Mouse (Mus musculus) lung, embryonic 15.5 days (tissue): ENCODE data around the gene Vps26c. TPM values are rescaled to one million over a fixed set of nuclear protein-coding genes. Genes with fewer than 3 reads are reported as not detected.

Experiments used
- ATAC-seq: fragments of 200-750 bp; cut with Nextera tagmentation; 2 replicates; pipeline ENCODE4 v1.8.0; 2017; ENCODE audit warnings: moderate number of reproducible peaks, borderline replicate concordance; ENCODE audit not compliant: low FRiP score, low TSS enrichment; ENCODE audit errors: extremely low read depth
- H3K27ac ChIP-seq: fragments of 300-500 bp; sonication (generic); 2 replicates; pipeline ENCODE4 v1.5.1; 2015; ENCODE audit warnings: moderate library complexity, mild to moderate bottlenecking, inconsistent platforms
- H3K27me3 ChIP-seq: fragments of 300-500 bp; sonication (generic); 2 replicates; pipeline ENCODE4 v1.6.1; 2015; ENCODE audit warnings: inconsistent platforms
- H3K36me3 ChIP-seq: fragments of 300-500 bp; sonication (generic); 2 replicates; pipeline ENCODE4 v1.6.1; 2015; ENCODE audit warnings: inconsistent platforms
- H3K4me1 ChIP-seq: fragments of 300-500 bp; sonication (generic); 2 replicates; pipeline ENCODE4 v1.6.1; 2015; ENCODE audit warnings: inconsistent platforms
- H3K4me2 ChIP-seq: fragments of 300-500 bp; sonication (generic); 2 replicates; pipeline ENCODE4 v1.6.1; 2015; ENCODE audit warnings: inconsistent platforms, mild to moderate bottlenecking, moderate library complexity
- H3K4me3 ChIP-seq: fragments of 300-500 bp; sonication (generic); 2 replicates; pipeline ENCODE4 v1.5.1; 2015; ENCODE audit warnings: mild to moderate bottlenecking, inconsistent platforms
- H3K9ac ChIP-seq: fragments of 300-500 bp; sonication (generic); 2 replicates; pipeline ENCODE4 v1.6.1; 2015; ENCODE audit warnings: inconsistent platforms
- H3K9me3 ChIP-seq: fragments of 300-500 bp; sonication (generic); 2 replicates; pipeline ENCODE4 v1.6.1; 2016; ENCODE audit warnings: inconsistent platforms
- WGBS: fragments of 180-500 bp; shearing (Covaris S2); methylation state at CpG from one replicate; pipeline ENCODE4 v1.1.7; 2015; 5-methylcytosine and 5-hydroxymethylcytosine counted together
- polyA plus RNA-seq: library from polyadenylated mRNA; unstranded; fragments of >200 nt; fragmentation: Nextera tagmentation; extraction: Ambion mirVana; gene quantifications from 2 replicates; pipeline ENCODE4 v1.2.1, GENCODE M21; 2015

Vps26c gene
- polyA plus RNA-seq, 1 experiment from 2014 or later, result 65.2 TPM

GRCm38 (mm10) chr16:94542898-94543297 is 16.3 kb upstream of the Vps26c start:
- H3K27me3 ChIP-seq, result no peaks in the 10 kb centered on the region
- no peaks in the 10 kb centered on the region for H3K36me3 ChIP-seq
- H3K4me2 ChIP-seq, result no peak overlapping the region
- H3K27ac ChIP-seq, result no peak overlapping the region
- H3K9me3 ChIP-seq, result no peaks in the 10 kb centered on the region
- no peaks in the 10 kb centered on the region for H3K4me1 ChIP-seq
- ATAC-seq, result no peak
- no peak overlapping the region for H3K4me3 ChIP-seq
- WGBS, result 93% methylated on average over 8 of the region's 8 CpGs
- no peak overlapping the region for H3K9ac ChIP-seq

GRCm38 (mm10) chr16:94540140-94540539 is 13.5 kb upstream of the Vps26c start:
- H3K27me3 ChIP-seq, result no peaks in the 10 kb centered on the region
- H3K9ac ChIP-seq, result no peak overlapping the region
- H3K27ac ChIP-seq, result no peak overlapping the region
- no peaks in the 10 kb centered on the region for H3K9me3 ChIP-seq
- no peak for ATAC-seq
- H3K4me1 ChIP-seq, result peaks cover 9% of the 10 kb centered on the region; the same call in 1 of the 2 replicates
- H3K4me3 ChIP-seq, result no peak overlapping the region
- no peaks in the 10 kb centered on the region for H3K36me3 ChIP-seq
- WGBS, result 95% methylated on average over 9 of the region's 9 CpGs
- H3K4me2 ChIP-seq, result no peak overlapping the region

- no peaks in the 10 kb centered on the region for H3K27me3 ChIP-seq
- H3K27ac ChIP-seq, result no peak overlapping the region
- H3K4me3 ChIP-seq, result no peak overlapping the region
- 43% methylated on average over 9 of the region's 9 CpGs for WGBS
- H3K9ac ChIP-seq, result no peak overlapping the region
- no peaks in the 10 kb centered on the region for H3K9me3 ChIP-seq
- no peak overlapping the region for H3K4me2 ChIP-seq
- ATAC-seq, result no peak; the same call in 1 of the 2 replicates
- H3K4me1 ChIP-seq, result peaks cover 9% of the 10 kb centered on the region; the same call in 1 of the 2 replicates
- no peaks in the 10 kb centered on the region for H3K36me3 ChIP-seq
These were observed 10.5 kb upstream of the Vps26c start for GRCm38 (mm10) chr16:94537159-94537527.

- WGBS, result 69% methylated on average over 7 of the region's 7 CpGs
- Histone ChIP-seq H3K4me2 (no peak overlapping the region; the same call in 1 of the 2 replicates), H3K27me3 (no peaks in the 10 kb centered on the region), H3K27ac (no peak overlapping the region), H3K36me3 (no peaks in the 10 kb centered on the region), H3K9me3 (no peaks in the 10 kb centered on the region), H3K4me1 (peaks cover 9% of the 10 kb centered on the region; the same call in 1 of the 2 replicates), H3K9ac (no peak overlapping the region), H3K4me3 (no peak overlapping the region)
- ATAC-seq, result no peak
These were observed 10.0 kb upstream of the Vps26c start for GRCm38 (mm10) chr16:94536417-94537158.

- Histone ChIP-seq H3K27ac (no peak overlapping the region), H3K4me1 (peaks cover 9% of the 10 kb centered on the region; the same call in 1 of the 2 replicates), H3K4me3 (no peak overlapping the region), H3K9ac (no peak overlapping the region), H3K9me3 (no peaks in the 10 kb centered on the region), H3K27me3 (no peaks in the 10 kb centered on the region), H3K36me3 (no peaks in the 10 kb centered on the region), H3K4me2 (no peak overlapping the region)
- no peak for ATAC-seq
- 85% methylated on average over 5 of the region's 5 CpGs for WGBS
These were observed 9.1 kb upstream of the Vps26c start for GRCm38 (mm10) chr16:94535716-94536115.

- peaks cover 9% of the 10 kb centered on the region; the same call in 1 of the 2 replicates for H3K4me1 ChIP-seq
- H3K27ac ChIP-seq, result no peak overlapping the region
- no peak for ATAC-seq
- no peak overlapping the region for H3K4me3 ChIP-seq
- H3K36me3 ChIP-seq, result no peaks in the 10 kb centered on the region
- no peaks in the 10 kb centered on the region for H3K9me3 ChIP-seq
- 56% methylated on average over 6 of the region's 6 CpGs for WGBS
- no peak overlapping the region for H3K9ac ChIP-seq
- H3K4me2 ChIP-seq, result no peak overlapping the region
- H3K27me3 ChIP-seq, result no peaks in the 10 kb centered on the region
These were observed 7.0 kb upstream of the Vps26c start for GRCm38 (mm10) chr16:94533679-94534078.

DNA sequence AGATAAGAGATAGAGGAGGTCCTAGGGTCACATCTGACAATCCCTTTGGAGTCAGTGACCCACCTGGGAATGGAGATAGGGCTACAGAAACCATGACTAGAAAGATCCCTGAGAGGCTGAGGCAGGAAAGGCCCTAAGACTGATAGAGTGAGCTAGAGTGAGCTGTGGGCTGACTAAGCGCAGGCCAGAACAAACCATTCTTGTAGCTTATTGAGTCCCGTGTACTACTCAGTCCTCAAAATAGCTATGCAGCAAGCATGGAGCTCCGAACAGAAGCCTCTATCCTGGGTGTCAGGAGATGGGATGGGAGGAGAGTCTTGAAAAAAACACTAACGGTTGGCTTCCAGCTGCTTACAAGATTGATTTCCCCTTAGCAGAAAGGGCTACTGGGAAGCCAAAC is 4.6 kb upstream of the Vps26c start:
- Histone ChIP-seq H3K4me3 (no peak overlapping the region), H3K9me3 (no peaks in the 10 kb centered on the region), H3K4me2 (no peak overlapping the region), H3K9ac (no peak overlapping the region), H3K27ac (no peak overlapping the region), H3K4me1 (peaks cover 9% of the 10 kb centered on the region), H3K27me3 (no peaks in the 10 kb centered on the region), H3K36me3 (no peaks in the 10 kb centered on the region)
- 71% methylated on average over 4 of the region's 4 CpGs for WGBS
- ATAC-seq, result no peak

- no peaks in the 10 kb centered on the region for H3K36me3 ChIP-seq
- H3K9me3 ChIP-seq, result no peaks in the 10 kb centered on the region
- peak overlapping the region; percentile 72 for H3K4me2 ChIP-seq
- H3K27me3 ChIP-seq, result no peaks in the 10 kb centered on the region
- peak overlapping the region; percentile 94 for H3K4me3 ChIP-seq
- H3K4me1 ChIP-seq, result peaks cover 29% of the 10 kb centered on the region
- 37% methylated on average over 3 of the region's 3 CpGs for WGBS
- ATAC-seq, result no peak
- H3K9ac ChIP-seq, result peak overlapping the region; percentile 78
- peak overlapping the region; percentile 94 for H3K27ac ChIP-seq
These were observed 916 bp upstream of the Vps26c start for GRCm38 (mm10) chr16:94527546-94527945.

- no peaks in the 10 kb centered on the region for H3K9me3 ChIP-seq
- ATAC-seq, result no peak
- no peaks in the 10 kb centered on the region for H3K36me3 ChIP-seq
These were observed 513 bp upstream of the Vps26c start for GRCm38 (mm10) chr16:94527152-94527534.

GRCm38 (mm10) chr16:94525955-94526343 is 681 bp downstream of the Vps26c start:
- Histone ChIP-seq H3K9ac (peak overlapping the region; percentile 78), H3K4me3 (peak overlapping the region; percentile 94), H3K27me3 (no peaks in the 10 kb centered on the region), H3K9me3 (no peaks in the 10 kb centered on the region), H3K36me3 (no peaks in the 10 kb centered on the region), H3K27ac (peak overlapping the region; percentile 94), H3K4me2 (peak overlapping the region; percentile 72), H3K4me1 (peaks cover 29% of the 10 kb centered on the region)
- peak; percentile 77 for ATAC-seq
- 0% methylated on average over 24 of the region's 24 CpGs for WGBS

More at GRCm38 (mm10) chr16:94527152-94527534, 513 bp upstream of the Vps26c start:
- H3K4me1 ChIP-seq, result peaks cover 29% of the 10 kb centered on the region
- 2% methylated on average over 13 of the region's 13 CpGs for WGBS
- peak overlapping the region; percentile 94 for H3K27ac ChIP-seq
- H3K4me3 ChIP-seq, result peak overlapping the region; percentile 94
- peak overlapping the region; percentile 78 for H3K9ac ChIP-seq
- H3K4me2 ChIP-seq, result peak overlapping the region; percentile 72
- H3K27me3 ChIP-seq, result no peaks in the 10 kb centered on the region

DNA sequence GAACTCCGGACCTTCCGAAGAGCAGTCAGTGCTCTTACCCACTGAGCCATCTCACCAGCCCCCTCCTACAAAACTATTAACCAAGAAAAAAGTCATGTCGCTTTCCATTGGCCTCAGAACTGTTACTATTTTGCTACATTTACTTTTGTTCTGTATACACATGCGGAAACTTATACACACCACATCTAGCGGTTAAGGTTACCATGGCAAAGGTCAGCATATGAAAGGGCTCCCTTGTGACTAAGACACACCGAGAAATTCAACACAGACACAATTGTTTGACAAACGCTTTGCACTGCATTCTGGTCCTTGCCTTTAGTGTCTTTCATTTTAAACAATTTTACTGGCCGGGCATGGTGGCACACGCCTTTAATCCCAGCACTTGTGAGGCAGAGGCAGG is 1.9 kb downstream of the Vps26c start:
- no peak overlapping the region for H3K9ac ChIP-seq
- peak overlapping the region; percentile 72 for H3K4me2 ChIP-seq
- peak overlapping the region; percentile 94 for H3K4me3 ChIP-seq

DNA sequence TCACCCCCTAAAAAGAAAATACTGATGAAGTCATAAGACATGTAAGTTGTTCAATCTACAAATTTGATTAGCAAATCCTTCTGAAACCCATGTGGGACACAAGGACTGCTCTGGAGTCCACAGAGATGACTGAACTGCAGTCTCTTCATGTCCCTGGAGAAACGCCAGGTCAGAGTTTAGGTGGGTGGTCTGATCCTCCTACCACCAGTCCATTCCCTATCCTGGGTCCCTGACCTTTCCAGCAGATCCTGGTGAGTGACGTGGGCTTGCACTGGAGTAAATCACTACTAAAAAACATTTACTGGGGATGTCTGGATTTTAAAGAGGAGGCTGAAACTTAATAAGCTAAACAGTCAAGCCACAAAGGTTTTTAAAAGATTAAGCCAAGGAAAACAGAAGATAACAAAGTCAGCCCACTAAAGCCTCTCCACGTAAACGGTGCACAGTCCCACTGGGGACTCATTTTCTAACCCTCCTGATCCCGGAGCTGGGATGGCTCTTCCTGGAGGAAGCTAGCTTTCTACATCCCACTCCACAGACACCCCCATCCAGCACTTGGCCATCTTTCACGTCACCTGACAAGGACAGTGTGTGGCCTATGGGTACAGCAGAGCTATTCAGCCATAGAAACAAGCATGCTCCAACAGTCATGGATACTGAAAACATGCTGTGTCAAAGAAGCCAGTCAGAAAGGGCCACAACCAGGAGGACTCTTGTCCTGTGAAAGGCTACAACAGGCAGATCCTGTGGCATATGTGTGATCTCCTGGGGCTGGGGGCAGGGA is 2.8 kb downstream of the Vps26c start:
- H3K27ac ChIP-seq, result peak overlapping the region; percentile 32; the same call in 1 of the 2 replicates
- H3K4me2 ChIP-seq, result no peak overlapping the region
- no peak for ATAC-seq
- H3K36me3 ChIP-seq, result no peaks in the 10 kb centered on the region
- H3K9me3 ChIP-seq, result no peaks in the 10 kb centered on the region
- 41% methylated on average over 6 of the region's 6 CpGs for WGBS
- H3K4me1 ChIP-seq, result peaks cover 48% of the 10 kb centered on the region
- no peaks in the 10 kb centered on the region for H3K27me3 ChIP-seq
- no peak overlapping the region for H3K9ac ChIP-seq
- no peak overlapping the region for H3K4me3 ChIP-seq

More for the DNA sequence above, 1.9 kb downstream of the Vps26c start:
- WGBS, result 78% methylated on average over 9 of the region's 9 CpGs
- Histone ChIP-seq H3K9me3 (no peaks in the 10 kb centered on the region), H3K36me3 (no peaks in the 10 kb centered on the region), H3K27me3 (no peaks in the 10 kb centered on the region), H3K4me1 (peaks cover 39% of the 10 kb centered on the region), H3K27ac (no peak overlapping the region)
- no peak for ATAC-seq
